Mouse (Mus musculus): Measurements from ENCODE around the gene Ces1d.

DNA sequence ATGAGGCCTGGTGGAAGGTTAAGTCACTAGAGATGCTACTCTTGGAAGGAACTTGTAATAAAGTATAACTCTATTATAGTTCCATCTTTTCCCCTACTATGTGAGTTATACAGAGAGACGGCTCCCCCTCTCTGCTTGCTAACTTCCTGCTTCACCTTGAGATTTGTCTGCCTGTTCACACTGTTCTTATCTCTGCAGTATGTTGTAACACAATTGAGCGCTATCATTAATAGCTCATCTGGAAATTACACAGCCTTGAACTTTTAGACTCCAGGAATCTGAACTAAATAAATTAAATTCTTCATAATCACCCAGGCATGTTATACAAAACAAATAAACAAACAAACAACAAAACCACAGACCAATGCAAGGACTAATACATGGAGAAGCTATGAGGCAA, 48.4 kb upstream of the Ces1d start:
- TF ChIP-seq CTCF (IDR thresholded peaks at IDR 0.05; ENCODE audit: low read depth, low read length) (no peak), POLR2A (IDR thresholded peaks at IDR 0.05; ENCODE audit: borderline replicate concordance, low read depth, low read length) (no peak)

All from bone marrow macrophage, adult 2 months (primary cell).